Mouse (Mus musculus): Measurements from ENCODE around the gene Stk33. TPM values are rescaled to one million over a fixed set of nuclear protein-coding genes. Genes with fewer than 3 reads are reported as not detected.
A peak's percentile ranks its signal among the peaks of the same experiment; 100 is the strongest.

Stk33 gene
- polyA plus RNA-seq, 1 experiment, result 0.08 TPM

DNA sequence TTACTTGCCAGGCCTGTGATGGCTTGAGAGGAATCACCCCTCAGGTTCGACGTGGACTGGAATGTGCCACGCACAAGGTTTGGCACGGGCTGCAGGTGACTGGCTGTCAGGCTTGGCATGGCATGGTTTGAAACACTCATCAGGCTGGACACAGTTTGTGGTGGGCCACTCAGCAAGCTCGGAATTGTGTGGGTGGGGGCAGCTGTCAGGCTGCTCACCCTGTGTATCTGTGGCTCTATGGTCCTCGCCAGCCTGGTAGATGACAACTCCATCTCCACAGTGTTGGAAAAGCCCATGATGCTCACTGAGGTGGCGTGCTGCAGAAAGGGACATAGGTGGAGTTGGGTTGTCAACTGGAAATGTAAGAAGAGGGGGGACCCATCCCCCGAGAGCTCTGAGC, 21.8 kb upstream of the Stk33 start:
- no peak overlapping the region for H3K27ac ChIP-seq (ENCODE audit: insufficient read depth, low read depth, low read length)
- no peak for DNase-seq
- H3K27me3 ChIP-seq (replicated peaks; ENCODE audit: control insufficient read depth, insufficient read depth, low read length), result no peaks in the 10 kb centered on the region
- 89% methylated on average over 8 of the region's 8 CpGs for WGBS
- H3K36me3 ChIP-seq (ENCODE audit: control insufficient read depth, insufficient read depth, low read length), result no peaks in the 10 kb centered on the region
- no peak overlapping the region for H3K4me3 ChIP-seq (ENCODE audit: insufficient read depth, low read depth, low read length)
- H3K4me1 ChIP-seq (ENCODE audit: control insufficient read depth, insufficient read depth, low read length), result no peaks in the 10 kb centered on the region
- no peak for TF ChIP-seq CTCF (conservative IDR thresholded peaks at IDR 0.05; ENCODE audit: insufficient read depth, insufficient read length, low read depth, low read length)
- TF ChIP-seq POLR2A (IDR thresholded peaks at IDR 0.05; ENCODE audit: low read depth, low read length), result no peak

DNA sequence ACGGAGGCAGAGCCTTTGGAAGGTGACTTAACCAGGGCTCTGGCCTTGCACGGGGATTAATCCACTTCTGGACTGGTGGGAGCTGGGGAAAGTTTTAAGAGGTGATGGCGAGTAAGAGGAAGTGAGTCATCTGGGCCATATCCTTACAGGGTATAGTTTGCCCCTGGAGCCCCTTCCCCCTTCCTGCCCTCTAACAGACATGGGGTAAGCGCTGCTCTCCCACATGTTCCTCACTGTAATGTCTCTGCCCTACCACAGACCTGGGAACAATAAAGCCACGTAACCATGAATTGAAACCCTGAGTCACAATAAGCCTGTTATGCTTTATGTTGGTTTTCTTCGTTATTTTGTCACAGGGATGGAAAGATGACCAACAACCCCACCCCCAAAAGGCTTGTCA, 17.7 kb upstream of the Stk33 start:
- Histone ChIP-seq H3K27me3 (replicated peaks; ENCODE audit: control insufficient read depth, insufficient read depth, low read length) (no peaks in the 10 kb centered on the region), H3K36me3 (ENCODE audit: control insufficient read depth, insufficient read depth, low read length) (no peaks in the 10 kb centered on the region), H3K27ac (ENCODE audit: insufficient read depth, low read depth, low read length) (no peak overlapping the region), H3K4me3 (ENCODE audit: insufficient read depth, low read depth, low read length) (no peak overlapping the region), H3K4me1 (ENCODE audit: control insufficient read depth, insufficient read depth, low read length) (no peaks in the 10 kb centered on the region)
- TF ChIP-seq POLR2A (IDR thresholded peaks at IDR 0.05; ENCODE audit: low read depth, low read length), result no peak
- no peak for TF ChIP-seq CTCF (conservative IDR thresholded peaks at IDR 0.05; ENCODE audit: insufficient read depth, insufficient read length, low read depth, low read length)
- no peak for DNase-seq
- 68% methylated on average over 6 of the region's 6 CpGs for WGBS

DNA sequence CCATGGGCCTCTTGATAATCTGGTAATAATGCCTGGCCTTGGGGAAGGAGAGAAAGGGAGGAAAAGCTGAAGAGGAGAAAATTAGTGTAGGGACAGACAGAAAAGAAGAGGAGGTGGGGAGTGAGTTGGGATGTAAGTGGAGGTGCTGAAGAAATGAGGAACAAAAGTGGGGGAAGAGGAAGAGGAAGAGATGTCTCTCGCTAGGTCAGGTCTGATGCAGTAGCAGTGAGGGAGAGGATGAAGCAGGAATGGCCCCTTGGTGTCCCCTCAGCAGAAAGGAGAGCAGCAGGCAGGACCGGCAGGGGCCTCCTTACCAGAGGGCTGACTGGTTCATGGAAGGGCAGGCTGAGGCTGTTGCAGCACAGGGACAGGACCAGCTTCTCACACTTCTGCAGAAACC, 16.9 kb upstream of the Stk33 start:
- H3K4me3 ChIP-seq (ENCODE audit: insufficient read depth, low read depth, low read length), result no peak overlapping the region
- no peak for TF ChIP-seq CTCF (conservative IDR thresholded peaks at IDR 0.05; ENCODE audit: insufficient read depth, insufficient read length, low read depth, low read length)
- no peaks in the 10 kb centered on the region for H3K4me1 ChIP-seq (ENCODE audit: control insufficient read depth, insufficient read depth, low read length)
- 95% methylated on average over 2 of the region's 2 CpGs for WGBS
- H3K36me3 ChIP-seq (ENCODE audit: control insufficient read depth, insufficient read depth, low read length), result no peaks in the 10 kb centered on the region
- no peak overlapping the region for H3K27ac ChIP-seq (ENCODE audit: insufficient read depth, low read depth, low read length)
- no peak for DNase-seq
- H3K27me3 ChIP-seq (replicated peaks; ENCODE audit: control insufficient read depth, insufficient read depth, low read length), result no peaks in the 10 kb centered on the region

DNA sequence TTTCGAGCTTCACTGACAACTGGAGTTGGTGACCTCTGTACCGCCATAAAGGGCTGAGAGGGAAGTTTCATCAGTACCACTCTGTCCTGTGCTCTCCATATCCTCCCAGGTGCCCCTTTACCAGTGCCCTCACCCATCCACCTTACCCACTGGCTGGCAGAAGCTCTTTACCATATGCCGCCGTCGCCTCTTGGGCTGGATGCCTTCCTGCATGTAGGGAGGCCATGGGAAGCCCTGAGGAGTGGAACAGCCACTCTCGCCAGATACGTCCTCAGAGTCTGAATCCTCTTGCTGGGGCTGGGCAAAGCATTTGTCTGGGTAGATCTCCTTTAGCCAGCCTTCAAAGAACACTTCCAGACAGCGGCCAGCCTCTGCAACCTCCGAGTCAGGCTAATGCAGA, 16.0 kb upstream of the Stk33 start:
- H3K4me1 ChIP-seq (ENCODE audit: control insufficient read depth, insufficient read depth, low read length), result no peaks in the 10 kb centered on the region
- WGBS, result 84% methylated on average over 9 of the region's 9 CpGs
- TF ChIP-seq CTCF (conservative IDR thresholded peaks at IDR 0.05; ENCODE audit: insufficient read depth, insufficient read length, low read depth, low read length) (no peak), POLR2A (IDR thresholded peaks at IDR 0.05; ENCODE audit: low read depth, low read length) (no peak)
- no peak overlapping the region for H3K27ac ChIP-seq (ENCODE audit: insufficient read depth, low read depth, low read length)
- H3K27me3 ChIP-seq (replicated peaks; ENCODE audit: control insufficient read depth, insufficient read depth, low read length), result no peaks in the 10 kb centered on the region
- H3K4me3 ChIP-seq (ENCODE audit: insufficient read depth, low read depth, low read length), result no peak overlapping the region
- no peaks in the 10 kb centered on the region for H3K36me3 ChIP-seq (ENCODE audit: control insufficient read depth, insufficient read depth, low read length)
- DNase-seq, result no peak

DNA sequence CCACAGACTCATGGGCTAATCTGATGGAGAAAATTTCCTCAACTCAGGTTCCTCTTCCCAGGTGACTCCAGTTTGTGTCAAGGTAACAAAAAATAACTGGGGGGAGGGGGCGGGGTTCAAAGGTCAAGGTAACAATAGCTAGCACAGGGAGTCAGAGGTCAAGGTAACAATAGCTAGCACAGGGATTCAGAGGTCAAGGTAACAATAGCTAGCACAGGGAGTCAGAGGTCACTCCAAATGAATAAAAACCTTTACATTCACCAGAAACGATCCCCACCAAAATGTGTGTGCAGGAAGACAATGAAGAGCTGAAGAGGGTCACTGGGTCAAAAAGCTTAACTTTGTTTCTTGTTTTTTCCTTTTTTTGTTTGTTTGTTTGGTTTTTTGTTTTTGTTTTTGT, 9.2 kb upstream of the Stk33 start:
- no peak for DNase-seq
- no peaks in the 10 kb centered on the region for H3K36me3 ChIP-seq (ENCODE audit: control insufficient read depth, insufficient read depth, low read length)
- H3K27ac ChIP-seq (ENCODE audit: insufficient read depth, low read depth, low read length), result no peak overlapping the region
- 70% methylated on average over 2 of the region's 2 CpGs for WGBS
- TF ChIP-seq POLR2A (IDR thresholded peaks at IDR 0.05; ENCODE audit: low read depth, low read length) (no peak), CTCF (conservative IDR thresholded peaks at IDR 0.05; ENCODE audit: insufficient read depth, insufficient read length, low read depth, low read length) (no peak)
- H3K27me3 ChIP-seq (replicated peaks; ENCODE audit: control insufficient read depth, insufficient read depth, low read length), result no peaks in the 10 kb centered on the region
- H3K4me3 ChIP-seq (ENCODE audit: insufficient read depth, low read depth, low read length), result no peak overlapping the region
- no peaks in the 10 kb centered on the region; the same call in 1 of the 2 replicates for H3K4me1 ChIP-seq (ENCODE audit: control insufficient read depth, insufficient read depth, low read length)

DNA sequence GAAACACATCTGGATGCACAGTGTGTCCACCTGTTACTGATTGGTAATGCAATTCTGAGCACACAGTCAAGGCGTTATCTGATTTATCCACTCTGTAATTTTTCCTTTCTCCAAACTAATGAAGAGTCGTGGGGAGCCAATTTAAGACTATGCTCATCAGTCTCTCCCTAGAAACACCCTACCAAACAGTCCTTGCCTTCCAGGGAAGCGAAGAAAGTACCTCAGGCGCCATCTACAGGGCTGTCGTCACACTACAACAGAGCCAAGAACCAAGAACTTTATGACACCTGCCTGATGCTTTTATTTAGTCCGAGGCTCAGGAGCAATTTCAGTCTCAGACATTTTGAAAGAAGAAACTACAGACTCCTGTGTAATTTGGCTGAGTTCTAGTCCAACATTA, 6.1 kb upstream of the Stk33 start:
- Histone ChIP-seq H3K27me3 (replicated peaks; ENCODE audit: control insufficient read depth, insufficient read depth, low read length) (no peaks in the 10 kb centered on the region), H3K4me3 (ENCODE audit: insufficient read depth, low read depth, low read length) (no peak overlapping the region), H3K4me1 (ENCODE audit: control insufficient read depth, insufficient read depth, low read length) (no peaks in the 10 kb centered on the region; the same call in 1 of the 2 replicates), H3K27ac (ENCODE audit: insufficient read depth, low read depth, low read length) (no peak overlapping the region), H3K36me3 (ENCODE audit: control insufficient read depth, insufficient read depth, low read length) (no peaks in the 10 kb centered on the region)
- DNase-seq, result peak; percentile 44
- 16% methylated on average over 6 of the region's 6 CpGs for WGBS
- TF ChIP-seq POLR2A (IDR thresholded peaks at IDR 0.05; ENCODE audit: low read depth, low read length), result no peak
- peak; percentile 74 for TF ChIP-seq CTCF (conservative IDR thresholded peaks at IDR 0.05; ENCODE audit: insufficient read depth, insufficient read length, low read depth, low read length)

DNA sequence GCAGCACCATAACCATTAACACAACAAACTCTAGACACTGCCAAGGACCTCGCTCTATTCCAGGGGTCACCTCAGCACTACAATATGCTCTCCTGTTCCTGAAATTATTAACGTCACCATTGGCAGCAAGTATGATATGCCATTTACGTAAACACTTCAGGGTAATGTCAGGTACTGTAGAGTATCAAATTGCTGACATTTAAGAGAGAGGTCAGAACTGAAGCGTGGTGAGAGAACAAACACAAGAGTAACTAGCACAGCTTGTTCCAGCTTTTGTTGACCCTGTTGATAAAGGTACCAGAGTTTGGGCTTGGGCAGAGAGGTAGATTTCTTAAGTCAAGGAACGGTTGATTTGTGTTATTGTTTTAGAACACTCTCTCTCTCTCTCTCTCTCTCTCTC, 3.9 kb upstream of the Stk33 start:
- TF ChIP-seq POLR2A (IDR thresholded peaks at IDR 0.05; ENCODE audit: low read depth, low read length) (no peak), CTCF (conservative IDR thresholded peaks at IDR 0.05; ENCODE audit: insufficient read depth, insufficient read length, low read depth, low read length) (no peak)

More for the DNA sequence above, 3.9 kb upstream of the Stk33 start:
- Histone ChIP-seq H3K4me3 (ENCODE audit: insufficient read depth, low read depth, low read length) (no peak overlapping the region), H3K36me3 (ENCODE audit: control insufficient read depth, insufficient read depth, low read length) (no peaks in the 10 kb centered on the region), H3K27me3 (replicated peaks; ENCODE audit: control insufficient read depth, insufficient read depth, low read length) (no peaks in the 10 kb centered on the region; the same call in 1 of the 2 replicates), H3K4me1 (ENCODE audit: control insufficient read depth, insufficient read depth, low read length) (no peaks in the 10 kb centered on the region; the same call in 1 of the 2 replicates), H3K27ac (ENCODE audit: insufficient read depth, low read depth, low read length) (no peak overlapping the region)
- DNase-seq, result no peak
- WGBS, result 65% methylated on average over 5 of the region's 5 CpGs
